Mouse (Mus musculus) hindbrain, embryonic 12.5 days (tissue): ENCODE data around the gene Gm15557. TPM values are rescaled to one million over a fixed set of nuclear protein-coding genes. Genes with fewer than 3 reads are reported as not detected.

Experiments used
- ATAC-seq: fragments of 200-750 bp; cut with Nextera tagmentation; 2 replicates; pipeline ENCODE4 v1.8.0; 2017; ENCODE audit warnings: moderate TSS enrichment; ENCODE audit not compliant: low FRiP score
- H3K27ac ChIP-seq: fragments of 300-500 bp; sonication (generic); 2 replicates; pipeline ENCODE4 v1.5.1; 2016; ENCODE audit warnings: mild to moderate bottlenecking
- H3K27me3 ChIP-seq: fragments of 300-500 bp; sonication (generic); 2 replicates; pipeline ENCODE4 v1.6.1; 2016; ENCODE audit warnings: mild to moderate bottlenecking
- H3K36me3 ChIP-seq: fragments of 300-500 bp; sonication (generic); 2 replicates; pipeline ENCODE4 v1.6.1; 2016; ENCODE audit warnings: mild to moderate bottlenecking
- H3K4me1 ChIP-seq: fragments of 300-500 bp; sonication (generic); 2 replicates; pipeline ENCODE4 v1.6.1; 2016
- H3K4me2 ChIP-seq: fragments of 300-500 bp; sonication (generic); replicated peaks from 2 replicates; pipeline ENCODE4 v1.6.1; 2016; ENCODE audit warnings: mild to moderate bottlenecking
- H3K4me3 ChIP-seq: fragments of 300-500 bp; sonication (generic); 2 replicates; pipeline ENCODE4 v1.5.1; 2016; ENCODE audit warnings: mild to moderate bottlenecking
- H3K9ac ChIP-seq: fragments of 300-500 bp; sonication (generic); 2 replicates; pipeline ENCODE4 v1.6.1; 2016; ENCODE audit warnings: mild to moderate bottlenecking, moderate library complexity
- H3K9me3 ChIP-seq: fragments of 300-500 bp; sonication (generic); replicated peaks from 2 replicates; pipeline ENCODE4 v1.6.1; 2016; ENCODE audit warnings: mild to moderate bottlenecking
- WGBS: fragments of 180-500 bp; shearing (Covaris S2); methylation state at CpG from one replicate; pipeline ENCODE4 v1.1.7; 2016; 5-methylcytosine and 5-hydroxymethylcytosine counted together
- polyA plus RNA-seq: library from polyadenylated mRNA; unstranded; fragments of >200 nt; fragmentation: Nextera tagmentation; extraction: Ambion mirVana; gene quantifications from 2 replicates; pipeline ENCODE4 v1.2.1, GENCODE M21; 2016

Gene Gm15557
- polyA plus RNA-seq, 1 experiment from 2014 or later: not detected

- Histone ChIP-seq H3K36me3 (peaks cover 16% of the 10 kb centered on the region), H3K4me2 (no peak overlapping the region), H3K27me3 (no peaks in the 10 kb centered on the region), H3K9me3 (no peaks in the 10 kb centered on the region), H3K4me1 (peaks cover 13% of the 10 kb centered on the region), H3K4me3 (no peak overlapping the region), H3K27ac (no peak overlapping the region), H3K9ac (no peak overlapping the region)
- 88% methylated on average over 5 of the region's 5 CpGs for WGBS
- ATAC-seq: no peak
These were observed 19.5 kb downstream of the Gm15557 start for GRCm38 (mm10) chr2:155959981-155960380.

DNA sequence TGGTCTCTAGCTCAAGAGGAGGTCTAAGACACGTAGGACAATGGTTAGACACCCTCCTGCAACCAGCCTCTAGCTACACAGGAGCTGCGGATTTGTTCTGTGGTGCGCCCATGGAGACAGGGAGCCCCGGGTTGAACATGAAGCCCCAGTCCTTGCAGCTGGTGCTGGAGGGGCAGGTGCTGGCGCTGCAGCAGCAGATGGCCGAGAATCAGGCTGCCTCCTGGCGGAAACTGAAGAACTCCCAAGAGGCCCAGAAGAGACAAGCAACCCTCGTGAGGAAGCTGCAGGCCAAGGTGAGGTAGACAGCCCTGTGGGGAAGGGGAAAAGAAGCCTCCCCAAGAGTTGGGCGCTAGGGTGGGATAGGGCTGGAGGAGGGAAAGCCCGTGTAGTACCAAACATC lies 21.3 kb downstream of the Gm15557 start:
- 70% methylated on average over 10 of the region's 10 CpGs for WGBS
- no peak for ATAC-seq
- Histone ChIP-seq H3K4me2 (no peak overlapping the region), H3K9ac (no peak overlapping the region), H3K27me3 (no peaks in the 10 kb centered on the region), H3K36me3 (peaks cover 31% of the 10 kb centered on the region), H3K4me3 (no peak overlapping the region), H3K27ac (no peak overlapping the region), H3K9me3 (no peaks in the 10 kb centered on the region), H3K4me1 (peaks cover 13% of the 10 kb centered on the region)

GRCm38 (mm10) chr2:155962991-155963390 lies 22.5 kb downstream of the Gm15557 start:
- no peak for ATAC-seq
- H3K36me3 ChIP-seq: peaks cover 42% of the 10 kb centered on the region

GRCm38 (mm10) chr2:155973348-155973747 lies 32.8 kb downstream of the Gm15557 start:
- Histone ChIP-seq H3K4me2 (no peak overlapping the region), H3K9ac (no peak overlapping the region), H3K36me3 (peaks cover 91% of the 10 kb centered on the region), H3K27me3 (no peaks in the 10 kb centered on the region), H3K4me1 (no peaks in the 10 kb centered on the region), H3K27ac (no peak overlapping the region), H3K9me3 (no peaks in the 10 kb centered on the region), H3K4me3 (no peak overlapping the region)
- WGBS: 86% methylated on average over 6 of the region's 6 CpGs
- ATAC-seq: no peak

More at GRCm38 (mm10) chr2:155962991-155963390, 22.5 kb downstream of the Gm15557 start:
- no peak overlapping the region for H3K27ac ChIP-seq
- H3K4me1 ChIP-seq: peaks cover 5% of the 10 kb centered on the region; the same call in 1 of the 2 replicates
- no peaks in the 10 kb centered on the region for H3K27me3 ChIP-seq
- WGBS: 54% methylated on average over 1 of the region's 1 CpGs
- H3K9me3 ChIP-seq: no peaks in the 10 kb centered on the region
- H3K9ac ChIP-seq: no peak overlapping the region
- H3K4me3 ChIP-seq: no peak overlapping the region
- no peak overlapping the region for H3K4me2 ChIP-seq

- H3K9ac ChIP-seq: no peak overlapping the region
- H3K27ac ChIP-seq: no peak overlapping the region
- no peak overlapping the region for H3K4me3 ChIP-seq
- H3K4me1 ChIP-seq: no peaks in the 10 kb centered on the region
- no peak for ATAC-seq
- no peaks in the 10 kb centered on the region for H3K27me3 ChIP-seq
- no peaks in the 10 kb centered on the region for H3K9me3 ChIP-seq
- H3K36me3 ChIP-seq: peaks cover 88% of the 10 kb centered on the region
- no peak overlapping the region for H3K4me2 ChIP-seq
- 83% methylated on average over 14 of the region's 14 CpGs for WGBS
These were observed 33.7 kb downstream of the Gm15557 start for GRCm38 (mm10) chr2:155974087-155974731.

DNA sequence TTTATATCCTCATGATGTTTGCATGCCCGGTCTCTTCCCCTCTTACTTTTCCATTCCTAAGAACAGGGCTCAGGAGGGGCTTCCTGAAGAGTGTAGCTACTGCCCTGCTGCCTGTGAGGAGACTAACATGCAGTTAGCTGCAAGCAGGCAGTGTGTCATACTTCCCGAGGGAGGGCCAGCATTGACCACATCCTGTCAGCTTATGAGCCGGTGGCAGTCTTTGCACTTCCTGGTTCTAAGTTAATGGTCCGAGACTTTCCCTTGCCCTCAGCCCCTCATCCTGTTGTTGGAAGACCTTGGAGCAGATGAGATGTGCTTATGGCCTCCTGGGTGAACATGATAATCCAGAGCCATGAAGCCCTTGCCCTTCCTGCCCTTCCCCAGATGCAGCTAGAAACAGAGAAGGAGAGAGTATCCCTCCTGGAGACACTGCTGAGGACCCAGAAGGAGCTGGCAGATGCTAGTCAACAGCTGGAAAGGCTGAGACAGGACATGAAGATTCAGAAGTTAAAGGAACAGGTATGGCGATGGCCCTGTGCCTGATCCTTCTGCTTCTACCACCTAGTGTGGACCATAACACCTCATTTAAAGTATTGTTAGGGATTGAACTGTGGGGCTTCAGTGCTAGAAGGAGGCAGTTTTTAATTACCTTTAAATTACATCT lies 38.9 kb downstream of the Gm15557 start:
- no peaks in the 10 kb centered on the region for H3K4me1 ChIP-seq
- no peak for ATAC-seq
- no peak overlapping the region for H3K4me2 ChIP-seq
- peaks cover 89% of the 10 kb centered on the region for H3K36me3 ChIP-seq
- H3K27ac ChIP-seq: no peak overlapping the region
- H3K27me3 ChIP-seq: no peaks in the 10 kb centered on the region
- H3K4me3 ChIP-seq: no peak overlapping the region
- 94% methylated on average over 5 of the region's 5 CpGs for WGBS
- no peak overlapping the region for H3K9ac ChIP-seq
- H3K9me3 ChIP-seq: no peaks in the 10 kb centered on the region

GRCm38 (mm10) chr2:155985776-155986175 lies 45.2 kb downstream of the Gm15557 start:
- no peak overlapping the region for H3K9ac ChIP-seq
- H3K4me2 ChIP-seq: no peak overlapping the region
- no peaks in the 10 kb centered on the region for H3K4me1 ChIP-seq
- H3K27me3 ChIP-seq: no peaks in the 10 kb centered on the region
- no peak overlapping the region for H3K4me3 ChIP-seq
- no peak overlapping the region for H3K27ac ChIP-seq
- H3K9me3 ChIP-seq: no peaks in the 10 kb centered on the region
- ATAC-seq: no peak
- WGBS: 85% methylated on average over 7 of the region's 7 CpGs
- H3K36me3 ChIP-seq: peaks cover 96% of the 10 kb centered on the region

GRCm38 (mm10) chr2:155987131-155987530 lies 46.6 kb downstream of the Gm15557 start:
- Histone ChIP-seq H3K9me3 (no peaks in the 10 kb centered on the region), H3K4me1 (no peaks in the 10 kb centered on the region), H3K36me3 (peaks cover 97% of the 10 kb centered on the region), H3K9ac (no peak overlapping the region), H3K4me3 (no peak overlapping the region), H3K27ac (no peak overlapping the region), H3K4me2 (no peak overlapping the region), H3K27me3 (no peaks in the 10 kb centered on the region)
- 96% methylated on average over 6 of the region's 6 CpGs for WGBS
- ATAC-seq: no peak

DNA sequence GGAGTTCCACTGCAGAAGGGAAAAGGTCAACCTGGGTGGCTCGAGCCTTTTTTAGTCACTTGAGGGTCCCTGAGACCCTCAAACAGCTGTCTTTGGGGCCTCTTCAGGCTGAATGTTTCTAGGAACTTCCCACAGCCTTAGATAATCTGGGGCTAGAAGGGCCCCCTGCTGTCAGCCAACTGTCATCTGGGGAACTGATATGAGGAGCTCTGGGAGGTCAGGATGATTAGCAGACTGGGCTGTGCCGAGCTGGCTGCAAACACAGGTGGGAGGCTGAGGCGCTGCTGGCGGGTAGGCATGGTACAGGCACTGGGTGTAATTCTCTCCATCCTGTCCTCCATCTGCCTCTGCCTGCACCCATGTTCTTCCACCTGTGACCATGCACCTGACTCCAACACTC lies 48.6 kb downstream of the Gm15557 start:
- Histone ChIP-seq H3K9me3 (no peaks in the 10 kb centered on the region), H3K36me3 (peaks cover 98% of the 10 kb centered on the region), H3K9ac (no peak overlapping the region), H3K4me2 (no peak overlapping the region), H3K27ac (no peak overlapping the region), H3K4me3 (no peak overlapping the region), H3K4me1 (no peaks in the 10 kb centered on the region), H3K27me3 (no peaks in the 10 kb centered on the region)
- no peak for ATAC-seq
- 83% methylated on average over 4 of the region's 4 CpGs for WGBS

DNA sequence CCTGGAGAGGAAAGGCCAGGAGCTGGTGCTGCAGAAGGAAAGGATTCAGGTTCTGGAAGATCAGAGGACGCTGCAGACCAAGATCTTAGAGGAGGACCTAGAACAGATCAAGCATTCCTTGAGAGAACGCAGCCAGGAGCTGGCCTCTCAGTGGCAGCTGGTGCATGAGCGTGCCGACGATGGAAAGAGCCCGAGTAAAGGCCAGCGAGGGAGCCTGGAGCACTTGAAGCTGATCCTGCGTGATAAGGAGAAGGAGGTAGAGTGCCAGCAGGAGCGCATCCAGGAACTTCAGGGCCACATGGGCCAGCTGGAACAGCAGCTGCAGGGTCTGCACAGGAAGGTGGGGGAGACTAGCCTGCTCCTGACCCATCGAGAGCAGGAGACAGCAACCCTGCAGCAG lies 50.6 kb downstream of the Gm15557 start:
- H3K4me2 ChIP-seq: no peak overlapping the region
- H3K4me3 ChIP-seq: no peak overlapping the region
- no peak overlapping the region for H3K27ac ChIP-seq
- no peaks in the 10 kb centered on the region for H3K9me3 ChIP-seq
- ATAC-seq: no peak
- H3K9ac ChIP-seq: no peak overlapping the region
- WGBS: 97% methylated on average over 10 of the region's 10 CpGs
- no peaks in the 10 kb centered on the region for H3K27me3 ChIP-seq
- H3K4me1 ChIP-seq: no peaks in the 10 kb centered on the region
- peaks cover 98% of the 10 kb centered on the region for H3K36me3 ChIP-seq

- 85% methylated on average over 14 of the region's 14 CpGs for WGBS
- H3K27ac ChIP-seq: no peak overlapping the region
- H3K9me3 ChIP-seq: no peaks in the 10 kb centered on the region
- no peaks in the 10 kb centered on the region for H3K4me1 ChIP-seq
- ATAC-seq: no peak
- H3K9ac ChIP-seq: peak overlapping the region; percentile 23; the same call in 1 of the 2 replicates
- peaks cover 96% of the 10 kb centered on the region for H3K36me3 ChIP-seq
- H3K27me3 ChIP-seq: no peaks in the 10 kb centered on the region
- no peak overlapping the region for H3K4me3 ChIP-seq
- H3K4me2 ChIP-seq: no peak overlapping the region
These were observed 51.4 kb downstream of the Gm15557 start for GRCm38 (mm10) chr2:155991863-155992321.
